Mouse (Mus musculus) left cerebral cortex, postnatal 14 days (tissue): ENCODE data around the gene Gna11. TPM values are rescaled to one million over a fixed set of nuclear protein-coding genes. Genes with fewer than 3 reads are reported as not detected.
A peak's percentile ranks its signal among the peaks of the same experiment; 100 is the strongest.

Experiments used
- DNase-seq, 2 experiments: peaks; one replicate each; pipeline ENCODE4 v3.0.0; 2021 to 2022; ENCODE audit warnings: low spot score in 2 of 2, mixed read lengths in 1 of 2
- intact Hi-C: fragments of 180-260 bp; cut with DNase I; formaldehyde crosslinking; loops from one replicate; pipeline ENCODE4 v1.15.1; 2025
- total RNA-seq, 2 experiments: library from RNA; stranded (reverse); gene quantifications; 2 replicates each; pipeline ENCODE4 v1.2.3; 2021

Gene Gna11
- total RNA-seq, 2 experiments from 2014 or later, result 102 to 109 TPM

GRCm38 (mm10) chr10:81546788-81547571 lies 2.0 kb upstream of the Gna11 start:
- intact Hi-C loops, result no loop called here
- no peak for DNase-seq

GRCm38 (mm10) chr10:81546332-81546731 lies 1.3 kb upstream of the Gna11 start:
- no peak for DNase-seq

GRCm38 (mm10) chr10:81544296-81545160 lies 462 bp downstream of the Gna11 start:
- peak in 1 of 2 experiments; percentile 55 for DNase-seq
- intact Hi-C loops, result no loop called here

More at GRCm38 (mm10) chr10:81546332-81546731, 1.3 kb upstream of the Gna11 start:
- intact Hi-C loops, result no loop called here

GRCm38 (mm10) chr10:81543633-81544032 lies 1.4 kb downstream of the Gna11 start:
- no peak for DNase-seq
- intact Hi-C loops, result no loop called here

GRCm38 (mm10) chr10:81542727-81543460 lies 2.1 kb downstream of the Gna11 start:
- no peak for DNase-seq
- intact Hi-C loops, result no loop called here

GRCm38 (mm10) chr10:81541803-81542202 lies 3.2 kb downstream of the Gna11 start:
- intact Hi-C loops, result no loop called here
- no peak for DNase-seq

GRCm38 (mm10) chr10:81541363-81541762 lies 3.6 kb downstream of the Gna11 start:
- intact Hi-C loops, result no loop called here
- no peak for DNase-seq

GRCm38 (mm10) chr10:81538321-81539048 lies 6.5 kb downstream of the Gna11 start:
- intact Hi-C loops, result no loop called here
- no peak for DNase-seq

GRCm38 (mm10) chr10:81537429-81537828 lies 7.6 kb downstream of the Gna11 start:
- DNase-seq, result no peak
- intact Hi-C loops, result no loop called here

GRCm38 (mm10) chr10:81536734-81537133 lies 8.3 kb downstream of the Gna11 start:
- intact Hi-C loops, result no loop called here
- no peak for DNase-seq

- intact Hi-C loops, result no loop called here
- DNase-seq, result no peak
These were observed 10.2 kb downstream of the Gna11 start for GRCm38 (mm10) chr10:81534826-81535225.

- peak in 1 of 2 experiments; percentile 76 for DNase-seq
- intact Hi-C loops, result no loop called here
These were observed 18.2 kb downstream of the Gna11 start for GRCm38 (mm10) chr10:81526779-81527178.

GRCm38 (mm10) chr10:81525017-81525694 lies 19.8 kb downstream of the Gna11 start:
- no peak for DNase-seq
- intact Hi-C loops, result no loop called here

- intact Hi-C loops, result no loop called here
- no peak for DNase-seq
These were observed 20.9 kb downstream of the Gna11 start, which contains the start of gene Gna15 for GRCm38 (mm10) chr10:81524051-81524605. TSS of gene Gna15 (minus strand) at chr10:81524225.

- intact Hi-C loops, result no loop called here
- no peak for DNase-seq
These were observed 21.4 kb downstream of the Gna11 start for GRCm38 (mm10) chr10:81523570-81523969.

- DNase-seq, result no peak
These were observed 21.8 kb downstream of the Gna11 start for GRCm38 (mm10) chr10:81523142-81523541.

GRCm38 (mm10) chr10:81519978-81520365 lies 25.0 kb downstream of the Gna11 start:
- DNase-seq, result no peak
- intact Hi-C loops, result loop anchor here (5.0 kb wide), 1 partner anchor 82 kb away; the partner anchor contains the start of gene Tle6

More at GRCm38 (mm10) chr10:81523142-81523541, 21.8 kb downstream of the Gna11 start:
- intact Hi-C loops, result no loop called here
